Mouse (Mus musculus): ENCODE results near the gene Ptdss2. TPM values are rescaled to one million over a fixed set of nuclear protein-coding genes. Genes with fewer than 3 reads are reported as not detected.

Ptdss2 gene
- polyA plus RNA-seq, 1 experiment from 2014 or later: 82.6 TPM

Other genes with a start within 250 kb of the Ptdss2 start
- 260 and 268 TPM in 2 replicates for gene Psmd13, start 240.4 kb upstream of the Ptdss2 start, polyA plus RNA-seq (2015; fragmentation: Nextera tagmentation; extraction: Ambion mirVana)
- gene Sirt3, start 240.1 kb upstream of the Ptdss2 start, polyA plus RNA-seq (2015; fragmentation: Nextera tagmentation; extraction: Ambion mirVana): 49.1 and 58.2 TPM in 2 replicates
- not detected in 2 replicates for gene Cox8b, start 221.9 kb upstream of the Ptdss2 start, polyA plus RNA-seq (2015; fragmentation: Nextera tagmentation; extraction: Ambion mirVana)
- gene Nlrp6, start 201.5 kb upstream of the Ptdss2 start, polyA plus RNA-seq (2015; fragmentation: Nextera tagmentation; extraction: Ambion mirVana): 0.58 and 0.81 TPM in 2 replicates
- 5.4 and 6.3 TPM in 2 replicates for gene Pgghg, start 181.0 kb upstream of the Ptdss2 start, polyA plus RNA-seq (2015; fragmentation: Nextera tagmentation; extraction: Ambion mirVana)
- 0.29 and 1.3 TPM in 2 replicates for gene Ifitm5, start 172.1 kb upstream of the Ptdss2 start, polyA plus RNA-seq (2015; fragmentation: Nextera tagmentation; extraction: Ambion mirVana)
- gene Gm45717, start 166.4 kb upstream of the Ptdss2 start, polyA plus RNA-seq (2015; fragmentation: Nextera tagmentation; extraction: Ambion mirVana): not detected in 2 replicates
- gene Ifitm2, start 166.4 kb upstream of the Ptdss2 start, polyA plus RNA-seq (2015; fragmentation: Nextera tagmentation; extraction: Ambion mirVana): 118 and 129 TPM in 2 replicates
- 9.0 and 11.1 TPM in 2 replicates for gene Ifitm1, start 155.2 kb upstream of the Ptdss2 start, polyA plus RNA-seq (2015; fragmentation: Nextera tagmentation; extraction: Ambion mirVana)
- 28.2 and 37.3 TPM in 2 replicates for gene Ifitm3, start 111.6 kb upstream of the Ptdss2 start, polyA plus RNA-seq (2015; fragmentation: Nextera tagmentation; extraction: Ambion mirVana)
- 0.69 and 0.91 TPM in 2 replicates for gene Ifitm6, start 104.5 kb upstream of the Ptdss2 start, polyA plus RNA-seq (2015; fragmentation: Nextera tagmentation; extraction: Ambion mirVana)
- not detected in 2 replicates for gene Gm17387, start 93.3 kb upstream of the Ptdss2 start, polyA plus RNA-seq (2015; fragmentation: Nextera tagmentation; extraction: Ambion mirVana)
- gene B4galnt4, start 61.3 kb upstream of the Ptdss2 start, polyA plus RNA-seq (2015; fragmentation: Nextera tagmentation; extraction: Ambion mirVana): 59.5 and 65.7 TPM in 2 replicates
- gene Pkp3, start 44.2 kb upstream of the Ptdss2 start, polyA plus RNA-seq (2015; fragmentation: Nextera tagmentation; extraction: Ambion mirVana): 0.06 TPM in 1 of 2 replicates, not detected in the other
- 1.7 and 2.0 TPM in 2 replicates for gene Sigirr, start 21.8 kb upstream of the Ptdss2 start, polyA plus RNA-seq (2015; fragmentation: Nextera tagmentation; extraction: Ambion mirVana)
- gene Ano9, start 4.6 kb upstream of the Ptdss2 start, polyA plus RNA-seq (2015; fragmentation: Nextera tagmentation; extraction: Ambion mirVana): 0.28 and 0.42 TPM in 2 replicates
- gene Rnh1, start 50.5 kb downstream of the Ptdss2 start, polyA plus RNA-seq (2015; fragmentation: Nextera tagmentation; extraction: Ambion mirVana): 35.3 and 37.8 TPM in 2 replicates
- 139 and 144 TPM in 2 replicates for gene Hras, start 71.6 kb downstream of the Ptdss2 start, polyA plus RNA-seq (2015; fragmentation: Nextera tagmentation; extraction: Ambion mirVana)
- 11.5 and 12.7 TPM in 2 replicates for gene Lrrc56, start 71.8 kb downstream of the Ptdss2 start, polyA plus RNA-seq (2015; fragmentation: Nextera tagmentation; extraction: Ambion mirVana)
- 0.23 and 0.81 TPM in 2 replicates for gene Lmntd2, start 91.7 kb downstream of the Ptdss2 start, polyA plus RNA-seq (2015; fragmentation: Nextera tagmentation; extraction: Ambion mirVana)
- gene Rassf7, start 93.5 kb downstream of the Ptdss2 start, polyA plus RNA-seq (2015; fragmentation: Nextera tagmentation; extraction: Ambion mirVana): 19.8 and 21.2 TPM in 2 replicates
- gene Phrf1, start 106.4 kb downstream of the Ptdss2 start, polyA plus RNA-seq (2015; fragmentation: Nextera tagmentation; extraction: Ambion mirVana): 68.0 and 72.3 TPM in 2 replicates
- 1.4 and 1.5 TPM in 2 replicates for gene Irf7, start 144.1 kb downstream of the Ptdss2 start, polyA plus RNA-seq (2015; fragmentation: Nextera tagmentation; extraction: Ambion mirVana)
- gene Cdhr5, start 154.4 kb downstream of the Ptdss2 start, polyA plus RNA-seq (2015; fragmentation: Nextera tagmentation; extraction: Ambion mirVana): not detected in 2 replicates
- gene Sct, start 156.8 kb downstream of the Ptdss2 start, polyA plus RNA-seq (2015; fragmentation: Nextera tagmentation; extraction: Ambion mirVana): 2.4 and 2.8 TPM in 2 replicates
- 0.58 and 1.2 TPM in 2 replicates for gene Drd4, start 169.6 kb downstream of the Ptdss2 start, polyA plus RNA-seq (2015; fragmentation: Nextera tagmentation; extraction: Ambion mirVana)
- gene Deaf1, start 205.3 kb downstream of the Ptdss2 start, polyA plus RNA-seq (2015; fragmentation: Nextera tagmentation; extraction: Ambion mirVana): 211 and 237 TPM in 2 replicates
- gene Tmem80, start 205.4 kb downstream of the Ptdss2 start, polyA plus RNA-seq (2015; fragmentation: Nextera tagmentation; extraction: Ambion mirVana): 53.1 and 54.7 TPM in 2 replicates
- 0.61 and 1.0 TPM in 2 replicates for gene Eps8l2, start 216.5 kb downstream of the Ptdss2 start, polyA plus RNA-seq (2015; fragmentation: Nextera tagmentation; extraction: Ambion mirVana)